Mouse (Mus musculus) spleen, adult 2 months (tissue): ENCODE results near the gene Smco4. TPM values are rescaled to one million over a fixed set of nuclear protein-coding genes. Genes with fewer than 3 reads are reported as not detected.
"Not testable (repeated sequence)": the region's sequence is repeated elsewhere in the genome, so short reads cannot be mapped to it uniquely, and the experiment has no call there.

Source experiments
- DNase-seq, 2 experiments: peaks; one replicate each; pipeline versions ENCODE4 v3.0.0 to v3.0.0-alpha.2; 2012 to 2021; ENCODE audit warnings: low spot score in 2 of 2, low read depth in 1 of 2
- H3K27ac ChIP-seq: fragments of 200-500 bp; 2 replicates; pipeline ENCODE4 v1.5.1; 2012; ENCODE audit warnings: low read length, inconsistent platforms; ENCODE audit not compliant: insufficient read depth
- H3K27me3 ChIP-seq: fragments of 200-500 bp; 2 replicates; pipeline ENCODE4 v1.6.1; 2012; ENCODE audit warnings: mild to moderate bottlenecking, moderate library complexity, low read length, inconsistent platforms; ENCODE audit not compliant: control insufficient read depth, insufficient read depth
- H3K36me3 ChIP-seq: fragments of 200-500 bp; 2 replicates; pipeline ENCODE4 v1.6.1; 2012; ENCODE audit warnings: mild to moderate bottlenecking, low read length, inconsistent platforms; ENCODE audit not compliant: control insufficient read depth, insufficient read depth
- H3K4me1 ChIP-seq: fragments of 200-500 bp; 2 replicates; pipeline ENCODE4 v1.6.1; 2011; ENCODE audit warnings: inconsistent platforms; ENCODE audit not compliant: control insufficient read depth, insufficient read depth, insufficient read length
- H3K4me3 ChIP-seq: fragments of 200-500 bp; 2 replicates; pipeline ENCODE4 v1.5.1; 2011; ENCODE audit warnings: mild to moderate bottlenecking, inconsistent platforms; ENCODE audit not compliant: insufficient read depth, insufficient read length; ENCODE audit errors: extremely low read depth
- CTCF ChIP-seq: fragments of 200-500 bp; IDR thresholded peaks from 2 replicates; pipeline ENCODE4 v1.5.1; 2011; ENCODE audit warnings: mild to moderate bottlenecking, inconsistent platforms; ENCODE audit not compliant: insufficient read depth, insufficient read length, insufficient replicate concordance; ENCODE audit errors: extremely low read depth
- POLR2A ChIP-seq: fragments of 200-500 bp; IDR thresholded peaks from 2 replicates; pipeline ENCODE4 v1.6.1; 2011; ENCODE audit warnings: low read depth, low read length, inconsistent platforms
- WGBS: fragments of 180-500 bp; shearing (Covaris S2); methylation state at CpG from one replicate; pipeline ENCODE4 v1.1.7; 2018; 5-methylcytosine and 5-hydroxymethylcytosine counted together
- polyA plus RNA-seq: library from polyadenylated mRNA; depleted of rRNA; stranded (reverse); fragments of >200 nt; gene quantifications from 2 replicates; pipeline ENCODE4 v1.2.3, GENCODE M21; 2012

The Smco4 gene
- polyA plus RNA-seq, 1 experiment, result 8.0 TPM

DNA sequence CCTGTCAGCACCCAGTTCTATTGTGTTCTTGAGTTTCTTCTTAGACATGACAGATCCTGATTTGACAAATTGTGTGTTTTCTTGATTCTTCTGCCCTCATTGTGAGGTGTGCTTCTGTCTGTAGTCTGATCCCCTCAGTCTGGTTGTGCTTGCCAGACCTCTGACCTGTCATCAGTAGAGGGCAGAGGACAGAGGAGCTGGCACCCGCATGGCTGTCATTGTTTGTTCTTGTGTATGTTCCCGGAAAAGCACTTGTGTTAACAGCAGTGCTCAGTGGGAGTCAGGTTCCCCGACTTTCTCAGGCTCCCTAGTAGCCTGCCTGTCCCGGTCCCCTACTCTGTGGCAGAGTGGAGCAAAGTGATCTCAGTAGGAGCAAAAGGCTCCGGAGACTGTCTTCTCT is 42.2 kb downstream of the Smco4 start:
- 88% methylated on average over 5 of the region's 5 CpGs for WGBS
- no peaks in the 10 kb centered on the region for H3K27me3 ChIP-seq
- H3K27ac ChIP-seq, result no peak overlapping the region
- TF ChIP-seq CTCF (no peak), POLR2A (no peak)
- no peak overlapping the region for H3K4me3 ChIP-seq
- DNase-seq, result no peak
- H3K4me1 ChIP-seq, result peaks cover 13% of the 10 kb centered on the region; the same call in 1 of the 2 replicates
- no peaks in the 10 kb centered on the region for H3K36me3 ChIP-seq

DNA sequence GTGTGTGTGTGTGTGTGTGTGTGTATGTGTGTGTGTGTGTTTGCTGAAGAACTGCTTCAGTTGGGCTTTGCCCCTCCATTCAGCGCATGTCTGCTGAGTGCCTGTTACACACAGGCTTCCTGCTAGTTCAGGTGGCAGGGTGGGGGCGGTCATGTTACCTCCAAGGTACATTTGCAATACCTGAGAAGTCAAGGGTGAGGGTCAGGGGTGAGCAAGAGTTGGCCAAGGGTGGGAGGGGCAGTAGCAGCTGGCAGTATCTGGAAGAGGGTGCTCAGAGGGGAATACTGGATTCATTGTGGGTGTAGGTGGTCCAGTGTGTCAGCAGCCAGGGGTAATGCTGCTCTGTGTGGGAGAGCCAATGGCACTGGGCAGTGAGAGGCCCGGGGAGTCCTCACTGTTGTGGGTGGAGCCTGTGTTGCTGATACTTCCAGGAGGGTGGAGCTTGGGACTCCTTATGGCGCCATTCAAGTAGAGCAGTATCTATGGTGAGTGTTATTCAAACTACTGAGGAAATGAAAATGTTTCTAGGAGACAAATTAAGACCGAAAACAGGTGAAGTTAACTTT is 43.7 kb downstream of the Smco4 start:
- Histone ChIP-seq H3K27ac (no peak overlapping the region), H3K27me3 (no peaks in the 10 kb centered on the region), H3K36me3 (no peaks in the 10 kb centered on the region), H3K4me3 (no peak overlapping the region), H3K4me1 (peaks cover 18% of the 10 kb centered on the region; the same call in 1 of the 2 replicates)
- TF ChIP-seq POLR2A (no peak), CTCF (no peak)
- no peak for DNase-seq
- WGBS, result 92% methylated on average over 5 of the region's 5 CpGs

DNA sequence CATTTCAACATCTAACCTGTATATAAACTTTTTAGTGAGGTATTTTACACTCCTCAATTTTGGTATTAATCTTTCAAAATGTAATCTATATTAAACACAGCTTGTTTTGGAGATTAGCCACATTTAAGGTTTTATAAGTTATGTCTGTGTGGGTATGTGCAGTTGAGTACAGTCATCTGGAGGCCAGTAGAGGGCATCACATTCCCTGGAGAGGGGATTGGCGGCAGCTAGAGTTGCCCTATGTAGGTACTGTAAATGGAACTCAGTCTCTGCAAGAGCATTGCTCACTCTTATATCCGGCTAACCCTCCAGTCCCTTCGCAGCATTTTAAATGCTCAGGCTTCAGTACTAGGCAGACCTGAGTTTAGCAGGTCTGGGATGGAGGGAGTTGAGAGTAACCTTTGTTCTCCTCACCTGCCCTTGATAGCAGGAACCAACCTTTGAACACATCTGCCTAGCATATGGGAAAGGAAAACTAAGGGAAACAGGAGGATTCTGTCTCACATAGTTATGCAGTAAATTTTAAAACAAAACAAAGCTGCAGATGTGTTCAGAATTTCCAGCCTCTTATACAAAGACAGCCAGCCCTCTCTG is 44.3 kb downstream of the Smco4 start:
- no peak for DNase-seq
- no peak for TF ChIP-seq CTCF
- no peak for TF ChIP-seq POLR2A
- 89% methylated on average over 3 of the region's 3 CpGs for WGBS
- no peaks in the 10 kb centered on the region for H3K36me3 ChIP-seq
- H3K27ac ChIP-seq, result no peak overlapping the region
- peaks cover 22% of the 10 kb centered on the region; the same call in 1 of the 2 replicates for H3K4me1 ChIP-seq
- H3K27me3 ChIP-seq, result no peaks in the 10 kb centered on the region
- no peak overlapping the region for H3K4me3 ChIP-seq

DNA sequence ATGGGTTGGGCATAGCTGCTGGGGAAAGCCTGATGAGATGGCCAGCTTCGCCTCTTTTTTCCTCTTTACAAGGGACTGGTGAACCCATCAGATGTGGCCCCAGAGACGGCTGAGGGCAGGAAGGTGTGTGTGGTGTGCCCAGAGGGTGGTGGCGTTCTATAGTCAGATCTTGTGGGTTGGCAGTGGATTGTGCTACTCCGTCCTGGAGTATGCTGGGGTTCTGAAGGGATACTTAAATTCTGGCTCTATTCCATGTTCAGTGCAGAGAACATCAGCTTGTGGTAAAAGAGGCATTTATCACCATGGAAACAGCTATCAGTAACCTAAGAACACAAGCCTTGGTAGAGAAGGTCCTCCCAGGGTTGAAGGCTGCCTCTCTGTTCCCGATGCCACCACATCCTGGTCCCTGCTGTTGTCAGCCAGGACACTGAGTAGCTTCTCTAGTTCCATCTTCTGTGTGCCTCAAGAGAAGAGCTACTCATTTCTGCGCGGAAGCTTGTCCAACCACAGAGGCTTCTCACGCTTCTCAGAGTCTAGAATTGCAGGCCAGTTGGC is 45.8 kb downstream of the Smco4 start:
- no peaks in the 10 kb centered on the region for H3K27me3 ChIP-seq
- H3K4me1 ChIP-seq, result peaks cover 13% of the 10 kb centered on the region; the same call in 1 of the 2 replicates
- H3K36me3 ChIP-seq, result no peaks in the 10 kb centered on the region
- TF ChIP-seq POLR2A (no peak), CTCF (no peak)
- no peak overlapping the region for H3K27ac ChIP-seq
- no peak overlapping the region for H3K4me3 ChIP-seq
- DNase-seq, result no peak
- whole genome bisulfite sequencing, result 86% methylated on average over 8 of the region's 8 CpGs

DNA sequence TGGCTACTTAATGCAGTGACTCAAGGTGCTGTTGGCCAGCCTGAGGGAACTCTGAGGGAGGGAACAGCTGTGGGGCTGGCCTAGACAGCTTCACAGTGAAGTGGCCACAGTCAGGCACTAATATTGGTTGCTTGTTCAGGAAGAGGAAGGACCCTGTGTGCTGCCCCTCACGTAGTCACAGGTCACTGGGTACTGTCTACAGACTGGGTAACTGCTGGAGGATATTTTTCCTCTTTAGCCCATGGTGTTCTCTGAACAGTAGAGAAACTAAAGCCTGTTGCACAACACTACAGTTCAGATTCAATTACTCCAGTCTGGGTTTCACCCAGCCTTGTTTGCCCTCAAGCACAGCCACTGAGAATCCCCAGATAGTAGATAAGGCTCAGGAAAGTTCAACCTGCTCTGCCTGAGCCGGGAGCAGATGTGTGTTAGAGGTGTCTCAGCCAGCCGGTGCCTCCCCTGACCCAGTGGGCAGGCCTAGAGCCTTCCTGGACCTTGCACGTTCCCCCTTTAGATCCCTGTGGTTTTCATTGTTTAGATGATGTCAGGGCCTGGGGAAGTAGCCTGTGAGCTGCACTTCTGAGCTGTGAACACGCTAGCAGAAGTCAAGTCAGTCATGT is 48.6 kb downstream of the Smco4 start:
- no peak for TF ChIP-seq POLR2A
- TF ChIP-seq CTCF, result no peak
- Histone ChIP-seq H3K4me3 (no peak overlapping the region), H3K4me1 (peaks cover 12% of the 10 kb centered on the region; the same call in 1 of the 2 replicates), H3K36me3 (no peaks in the 10 kb centered on the region), H3K27me3 (no peaks in the 10 kb centered on the region), H3K27ac (no peak overlapping the region)
- whole genome bisulfite sequencing, result 25% methylated on average over 5 of the region's 5 CpGs
- no peak for DNase-seq

DNA sequence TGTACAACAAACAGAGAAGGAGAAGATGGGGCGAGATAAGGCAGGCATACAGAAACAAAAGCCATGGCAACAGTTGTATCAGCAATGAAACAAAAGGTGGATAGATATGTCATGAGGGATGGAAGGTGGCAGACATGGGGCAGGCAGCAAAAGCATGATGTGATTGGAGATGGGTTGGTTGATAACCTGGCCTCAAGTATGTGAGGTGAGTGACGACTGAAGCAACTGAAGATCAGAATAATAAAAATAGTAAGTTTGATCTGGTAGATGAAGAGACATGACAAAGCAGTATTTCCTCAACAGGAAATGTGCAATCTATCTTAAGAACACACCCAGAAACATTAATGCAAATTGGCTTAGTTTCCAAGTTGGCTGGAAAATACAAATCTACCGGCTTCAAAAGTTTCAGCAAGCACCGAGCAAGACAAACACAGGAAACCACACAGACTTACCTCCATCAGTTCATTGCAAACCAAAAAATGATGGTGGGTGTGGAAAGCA is 57.3 kb downstream of the Smco4 start:
- Histone ChIP-seq H3K27me3 (no peaks in the 10 kb centered on the region), H3K4me1 (peaks cover 8% of the 10 kb centered on the region; the same call in 1 of the 2 replicates), H3K27ac (peak overlapping the region; percentile 60), H3K36me3 (no peaks in the 10 kb centered on the region), H3K4me3 (no peak overlapping the region)
- DNase-seq, result peak in 1 of 2 experiments; percentile 29
- no peak for TF ChIP-seq POLR2A
- TF ChIP-seq CTCF, result no peak
- WGBS, result 29% methylated on average over 4 of the region's 4 CpGs

DNA sequence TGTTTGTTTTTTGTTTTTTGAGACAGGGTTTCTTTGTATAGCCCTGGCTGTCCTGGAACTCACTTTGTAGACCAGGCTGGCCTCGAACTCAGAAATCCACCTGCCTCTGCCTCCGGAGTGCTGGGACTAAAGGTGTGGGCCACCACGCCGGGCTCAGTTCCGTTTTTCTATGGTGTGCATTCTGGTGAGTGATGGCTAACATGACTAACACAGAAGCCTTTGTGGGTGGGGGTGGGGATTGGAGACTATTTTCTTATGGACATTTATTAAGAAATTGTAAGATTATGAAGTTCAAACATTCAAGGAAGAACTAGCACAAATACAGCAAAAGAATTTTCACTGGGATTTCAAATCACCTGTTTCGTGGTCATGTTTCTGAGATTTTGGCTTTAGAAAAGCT is 57.8 kb downstream of the Smco4 start:
- not testable (repeated sequence) for H3K4me3 ChIP-seq, H3K36me3 ChIP-seq, DNase-seq, H3K4me1 ChIP-seq, H3K27me3 ChIP-seq
- H3K27ac ChIP-seq, result peak overlapping the region; percentile 35; the same call in 1 of the 2 replicates
- 87% methylated on average over 6 of the region's 6 CpGs for WGBS
